Mouse (Mus musculus): ENCODE results near the gene Vps8.

DNA sequence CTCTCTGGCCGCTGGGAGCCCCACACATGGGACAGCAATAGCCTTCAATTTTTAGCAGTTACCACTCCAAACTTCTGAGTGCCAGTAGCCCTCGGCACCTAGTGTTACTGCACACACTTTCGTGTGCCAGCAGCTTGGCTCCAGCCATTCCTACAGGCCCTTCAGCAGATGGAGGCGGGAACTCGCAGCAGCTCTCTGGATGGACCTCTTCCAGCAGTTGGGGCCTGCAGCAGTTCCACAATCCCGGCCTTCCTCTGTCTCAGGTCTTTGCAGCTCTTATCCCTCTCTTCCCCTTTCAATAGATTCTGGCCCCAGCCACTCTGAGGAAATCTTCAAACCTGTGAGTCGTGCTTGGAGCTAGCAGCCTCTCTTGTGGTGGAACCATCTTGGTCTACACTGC is 253.9 kb downstream of the Vps8 start:
- no peak for TF ChIP-seq POLR2A (IDR thresholded peaks at IDR 0.05; ENCODE audit: control insufficient read depth, extremely low read depth, insufficient read depth, low read length, poor library complexity)
- no peak for TF ChIP-seq CTCF (IDR thresholded peaks at IDR 0.05; ENCODE audit: borderline replicate concordance, control insufficient read depth, extremely low read depth, insufficient read depth, low read length, poor library complexity)
